Mouse (Mus musculus) heart, postnatal 0 days (tissue): ENCODE data around the gene Arl2.

Source experiments
- CTCF ChIP-seq: IDR thresholded peaks from 2 replicates; pipeline ENCODE4 v1.5.1; 2016; ENCODE audit warnings: antibody characterized with exemption, control low read depth, low read depth
- EP300 ChIP-seq: IDR thresholded peaks from 2 replicates; pipeline ENCODE4 v1.6.1; 2016; ENCODE audit warnings: antibody characterized with exemption, low read depth

GRCm38 (mm10) chr19:6157220-6157619 is 15.9 kb upstream of the Arl2 start:
- TF ChIP-seq CTCF (no peak), EP300 (no peak)
